In genomic region chr17:32321390-32321734, GRCm38 (mm10) we compare ENCODE assay signal across 8 mouse cellular contexts. TPM values are rescaled to one million over a fixed set of nuclear protein-coding genes. Genes with fewer than 3 reads are reported as not detected.
A peak's percentile ranks its signal among the peaks of the same experiment; 100 is the strongest.
DNase-seq lines count a peak whose midpoint lies in the region; ATAC-seq and TF ChIP-seq lines count a peak whose summit lies in the region.

No protein-coding gene starts in this region.

- H3K9me3 ChIP-seq in kidney, postnatal 0 days (replicated peaks; ENCODE audit: low read length), result no peaks in the 10 kb centered on the region
- no peaks in the 10 kb centered on the region for H3K9me3 ChIP-seq in intestine, embryonic 15.5 days
- H3K9me3 ChIP-seq in neural tube, embryonic 12.5 days, result no peaks in the 10 kb centered on the region

- peak overlapping the region; percentile 95 for H3K4me2 ChIP-seq in kidney, postnatal 0 days (ENCODE audit: low read length)
- H3K4me2 ChIP-seq in intestine, embryonic 15.5 days (replicated peaks), result peak overlapping the region; percentile 77
- H3K4me2 ChIP-seq in neural tube, embryonic 12.5 days (replicated peaks), result peak overlapping the region; percentile 92

- H3K27me3 ChIP-seq in kidney, postnatal 0 days (ENCODE audit: insufficient read depth, low read length), result no peaks in the 10 kb centered on the region
- H3K27me3 ChIP-seq in intestine, embryonic 15.5 days (replicated peaks), result no peaks in the 10 kb centered on the region
- no peaks in the 10 kb centered on the region for H3K27me3 ChIP-seq in neural tube, embryonic 12.5 days (replicated peaks)

- no peak for DNase-seq in kidney, postnatal 0 days (ENCODE audit: low spot score)
- no peak for DNase-seq in kidney, postnatal 4 days
- DNase-seq in right cerebral cortex, postnatal 10 days (ENCODE audit: low spot score in 2 of 2), result no peak
- DNase-seq in MN1 (ENCODE audit: low spot score), result no peak
- DNase-seq in kidney, adult 18-20 months, result no peak

- H3K27ac ChIP-seq in kidney, postnatal 0 days, result peak overlapping the region; percentile 85
- peak overlapping the region; percentile 41; the same call in 1 of the 2 replicates for H3K27ac ChIP-seq in cortical plate, adult 2 months (ENCODE audit: insufficient read depth, low read length)
- H3K27ac ChIP-seq in intestine, embryonic 15.5 days, result peak overlapping the region; percentile 91
- peak overlapping the region; percentile 81 for H3K27ac ChIP-seq in neural tube, embryonic 12.5 days

- 1% methylated on average over 23 of the region's 23 CpGs for WGBS in kidney, postnatal 0 days
- 0% methylated on average over 23 of the region's 23 CpGs for WGBS in intestine, embryonic 15.5 days
- under 1% methylated on average over 23 of the region's 23 CpGs for WGBS in neural tube, embryonic 12.5 days

- TF ChIP-seq POLR2A in cortical plate, adult 2 months (IDR thresholded peaks at IDR 0.05; ENCODE audit: extremely low read depth, insufficient read depth, low read length), result no peak

- 0 out of 2 replicates have a peak, but pooled peaks cover 5% of the 10 kb centered on the region for H3K4me1 ChIP-seq in kidney, postnatal 0 days (replicated peaks; ENCODE audit: insufficient read depth, low read length)
- peaks cover 1% of the 10 kb centered on the region; the same call in 1 of the 2 replicates for H3K4me1 ChIP-seq in cortical plate, adult 2 months (ENCODE audit: control insufficient read depth, insufficient read depth, low read length)
- H3K4me1 ChIP-seq in intestine, embryonic 15.5 days (replicated peaks), result peaks cover 9% of the 10 kb centered on the region
- peaks cover 20% of the 10 kb centered on the region for H3K4me1 ChIP-seq in neural tube, embryonic 12.5 days

- 0 out of 2 replicates have a peak, but pooled peaks have one; percentile 17 for TF ChIP-seq CTCF in kidney, postnatal 0 days (IDR thresholded peaks at IDR 0.05; ENCODE audit: low read depth)
- TF ChIP-seq CTCF in cortical plate, adult 2 months (IDR thresholded peaks at IDR 0.05; ENCODE audit: extremely low read depth, insufficient read depth, low read length), result no peak

- peak; percentile 67 for ATAC-seq in kidney, postnatal 0 days (replicated peaks; ENCODE audit: low FRiP score, low read depth)
- peak; percentile 78 for ATAC-seq in intestine, embryonic 15.5 days
- ATAC-seq in neural tube, embryonic 12.5 days (ENCODE audit: low FRiP score, low read depth), result peak; percentile 68

- peak overlapping the region; percentile 60 for H3K9ac ChIP-seq in kidney, postnatal 0 days (ENCODE audit: low read depth, low read length)
- peak overlapping the region; percentile 83 for H3K9ac ChIP-seq in intestine, embryonic 15.5 days
- H3K9ac ChIP-seq in neural tube, embryonic 12.5 days, result peak overlapping the region; percentile 75

- peak overlapping the region; percentile 86 for H3K4me3 ChIP-seq in kidney, postnatal 0 days (replicated peaks; ENCODE audit: low read depth, low read length)
- H3K4me3 ChIP-seq in cortical plate, adult 2 months (ENCODE audit: insufficient read depth, low read length), result peak overlapping the region; percentile 73
- peak overlapping the region; percentile 69 for H3K4me3 ChIP-seq in intestine, embryonic 15.5 days (replicated peaks)
- peak overlapping the region; percentile 92 for H3K4me3 ChIP-seq in neural tube, embryonic 12.5 days

- H3K36me3 ChIP-seq in kidney, postnatal 0 days (ENCODE audit: insufficient read depth, low read length), result peaks cover 16% of the 10 kb centered on the region
- peaks cover 15% of the 10 kb centered on the region for H3K36me3 ChIP-seq in intestine, embryonic 15.5 days
- peaks cover 32% of the 10 kb centered on the region for H3K36me3 ChIP-seq in neural tube, embryonic 12.5 days

RNA-seq across cellular contexts. Expression of gene Akap8, which starts 0.3 kb away (rescaled TPM):
- polyA plus RNA-seq in kidney, postnatal 0 days (2015; fragmentation: Nextera tagmentation; extraction: Ambion mirVana), result 51.4 and 55.8 TPM in 2 replicates
- polyA plus RNA-seq in cortical plate, adult 2 months (2012; rRNA removed), result 87.3 and 95.9 TPM in 2 replicates
- polyA plus RNA-seq in intestine, embryonic 15.5 days (2015; fragmentation: Nextera tagmentation; extraction: Ambion mirVana), result 83.2 and 85.6 TPM in 2 replicates
- polyA plus RNA-seq in neural tube, embryonic 12.5 days (2016; fragmentation: Nextera tagmentation; extraction: Ambion mirVana), result 124 and 126 TPM in 2 replicates

RNA-seq across cellular contexts. Expression of gene Akap8l, which starts 29.0 kb away (rescaled TPM):
- 63.2 and 70.2 TPM in 2 replicates for polyA plus RNA-seq in kidney, postnatal 0 days (2015; fragmentation: Nextera tagmentation; extraction: Ambion mirVana)
- 363 and 441 TPM in 2 replicates for polyA plus RNA-seq in cortical plate, adult 2 months (2012; rRNA removed)
- 62.6 and 72.3 TPM in 2 replicates for polyA plus RNA-seq in intestine, embryonic 15.5 days (2015; fragmentation: Nextera tagmentation; extraction: Ambion mirVana)
- polyA plus RNA-seq in neural tube, embryonic 12.5 days (2016; fragmentation: Nextera tagmentation; extraction: Ambion mirVana), result 135 and 136 TPM in 2 replicates

RNA-seq across cellular contexts. Expression of gene Brd4, which starts 36.8 kb away (rescaled TPM):
- 55.5 and 58.4 TPM in 2 replicates for polyA plus RNA-seq in kidney, postnatal 0 days (2015; fragmentation: Nextera tagmentation; extraction: Ambion mirVana)
- polyA plus RNA-seq in cortical plate, adult 2 months (2012; rRNA removed), result 43.5 and 43.9 TPM in 2 replicates
- 68.1 and 70.5 TPM in 2 replicates for polyA plus RNA-seq in intestine, embryonic 15.5 days (2015; fragmentation: Nextera tagmentation; extraction: Ambion mirVana)
- 105 and 112 TPM in 2 replicates for polyA plus RNA-seq in neural tube, embryonic 12.5 days (2016; fragmentation: Nextera tagmentation; extraction: Ambion mirVana)

Comparison
In these comparisons a context has a peak if more than half of its experiments do, and no peak if none do; other contexts are left out.
1. H3K27ac ChIP-seq: peak in every context shown above with its lines; median percentile 91 in intestine, embryonic 15.5 days; 85 in kidney, postnatal 0 days; 81 in neural tube, embryonic 12.5 days; 41 in cortical plate, adult 2 months.